Mouse (Mus musculus): Measurements from ENCODE around the gene AI413582. TPM values are rescaled to one million over a fixed set of nuclear protein-coding genes. Genes with fewer than 3 reads are reported as not detected.
A peak's percentile ranks its signal among the peaks of the same experiment; 100 is the strongest.

Gene AI413582
- total RNA-seq, 1 experiment from 2014 or later: 14.5 TPM

GRCm38 (mm10) chr17:27586661-27587060 lies 21.1 kb upstream of the AI413582 start:
- ATAC-seq (replicated peaks in 1 of 2; ENCODE audit: insufficient read depth in 1 of 2, low FRiP score in 2 of 2, low TSS enrichment in 1 of 2, low read depth in 1 of 2, poor library complexity in 2 of 2, severe bottlenecking in 2 of 2): no peak

DNA sequence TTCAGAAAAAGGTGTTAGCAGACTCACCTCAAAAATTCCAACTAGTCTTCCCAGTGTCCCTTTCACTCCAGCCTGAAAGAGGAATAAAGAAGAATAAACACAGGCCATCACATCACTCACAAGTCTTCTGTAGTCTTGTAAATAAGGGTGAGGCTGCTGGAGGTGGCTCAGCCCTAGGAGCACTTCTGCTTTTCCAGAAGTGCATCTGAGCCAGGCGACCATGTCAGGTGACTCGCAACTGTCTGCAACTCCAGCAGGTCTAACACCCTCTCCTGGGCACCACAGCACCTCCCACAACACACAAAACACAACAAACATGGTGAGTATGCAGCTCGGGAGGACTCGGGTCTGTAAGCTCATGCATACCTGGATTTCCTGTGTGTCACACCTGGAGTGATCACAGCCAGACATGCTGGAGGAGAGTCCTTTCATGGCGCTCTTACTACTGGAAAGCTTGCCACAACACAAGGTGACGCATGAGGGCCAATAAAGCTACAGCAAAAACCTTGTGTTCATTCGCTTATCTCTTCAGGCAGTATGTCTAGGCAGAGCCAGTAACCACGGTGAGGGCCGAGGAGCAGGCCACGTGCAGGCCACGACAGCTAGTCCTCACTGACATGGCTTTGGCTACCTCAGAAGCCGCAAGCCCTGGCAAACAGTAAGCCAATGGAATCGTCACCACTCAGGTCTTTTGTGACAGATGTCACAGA lies 17.8 kb upstream of the AI413582 start:
- 0 out of 4 replicates have a peak, but pooled peaks of 1 of the 2 experiments have one; percentile 18 for ATAC-seq (replicated peaks in 1 of 2; ENCODE audit: insufficient read depth in 1 of 2, low FRiP score in 2 of 2, low TSS enrichment in 1 of 2, low read depth in 1 of 2, poor library complexity in 2 of 2, severe bottlenecking in 2 of 2)

- ATAC-seq (replicated peaks in 1 of 2; ENCODE audit: insufficient read depth in 1 of 2, low FRiP score in 2 of 2, low TSS enrichment in 1 of 2, low read depth in 1 of 2, poor library complexity in 2 of 2, severe bottlenecking in 2 of 2): no peak
Observed at GRCm38 (mm10) chr17:27580392-27581068, 15.0 kb upstream of the AI413582 start.

DNA sequence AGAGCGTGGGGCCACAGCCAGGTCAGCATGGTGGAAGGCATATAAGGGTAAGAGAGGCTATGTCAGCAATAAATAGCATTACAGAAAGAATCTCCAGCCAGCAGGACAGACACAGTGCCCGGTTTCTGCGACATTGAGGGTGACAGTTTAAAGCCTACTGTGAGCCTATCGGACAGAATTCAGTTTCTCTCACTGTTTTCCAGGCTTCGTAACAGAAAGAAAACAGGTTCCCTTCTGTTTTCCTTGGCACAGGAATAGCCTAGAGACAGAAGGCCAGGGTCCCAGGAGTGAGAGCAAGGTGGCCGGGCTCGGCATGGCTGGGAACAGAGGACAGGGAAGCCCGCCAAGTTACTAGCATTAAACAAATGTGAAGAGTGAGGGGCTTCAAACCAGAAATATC lies 14.3 kb upstream of the AI413582 start:
- ATAC-seq (replicated peaks in 1 of 2; ENCODE audit: insufficient read depth in 1 of 2, low FRiP score in 2 of 2, low TSS enrichment in 1 of 2, low read depth in 1 of 2, poor library complexity in 2 of 2, severe bottlenecking in 2 of 2): no peak

DNA sequence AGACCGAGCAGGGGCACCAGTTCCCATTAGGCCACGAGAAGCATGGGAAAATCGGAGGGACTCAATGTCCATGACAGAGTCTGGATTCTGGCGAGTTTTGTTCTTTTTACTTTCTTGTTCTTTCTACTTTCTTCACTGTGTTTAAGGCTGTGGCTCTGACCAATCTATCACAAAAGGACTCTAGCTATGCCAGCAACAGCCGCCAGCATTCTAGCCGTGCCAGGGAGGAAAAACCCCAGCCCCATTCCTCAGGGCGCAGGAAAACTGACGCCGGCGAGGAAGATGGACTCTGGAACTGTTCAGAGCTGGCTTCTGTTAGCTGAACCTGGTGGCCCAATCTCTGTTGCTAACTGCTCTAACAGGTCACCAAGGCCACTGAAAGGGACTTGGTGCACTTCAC lies 12.9 kb upstream of the AI413582 start:
- no peak for ATAC-seq (replicated peaks in 1 of 2; ENCODE audit: insufficient read depth in 1 of 2, low FRiP score in 2 of 2, low TSS enrichment in 1 of 2, low read depth in 1 of 2, poor library complexity in 2 of 2, severe bottlenecking in 2 of 2)

DNA sequence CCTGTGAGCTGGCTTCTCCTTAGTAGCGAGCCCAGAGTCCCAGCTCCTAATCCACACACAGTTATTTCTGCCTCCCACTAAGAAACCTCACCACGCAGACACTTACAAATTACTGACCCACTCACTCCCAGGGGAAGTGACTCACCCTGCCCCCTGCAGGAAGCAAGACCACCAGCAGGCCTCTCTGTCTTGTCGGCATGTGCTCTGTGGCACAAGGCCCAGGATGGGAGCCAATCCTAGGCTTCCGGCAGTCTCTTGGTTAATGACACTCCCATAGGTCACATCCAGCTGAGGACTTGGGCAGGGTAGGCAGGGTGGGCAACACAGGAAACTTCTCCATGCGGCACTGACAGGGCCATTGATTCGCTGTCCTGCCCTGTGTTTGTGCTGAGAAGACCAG lies 11.9 kb upstream of the AI413582 start:
- ATAC-seq (replicated peaks in 1 of 2; ENCODE audit: insufficient read depth in 1 of 2, low FRiP score in 2 of 2, low TSS enrichment in 1 of 2, low read depth in 1 of 2, poor library complexity in 2 of 2, severe bottlenecking in 2 of 2): no peak

- no peak for ATAC-seq (replicated peaks in 1 of 2; ENCODE audit: insufficient read depth in 1 of 2, low FRiP score in 2 of 2, low TSS enrichment in 1 of 2, low read depth in 1 of 2, poor library complexity in 2 of 2, severe bottlenecking in 2 of 2)
Observed at GRCm38 (mm10) chr17:27576056-27576455, 10.5 kb upstream of the AI413582 start.

DNA sequence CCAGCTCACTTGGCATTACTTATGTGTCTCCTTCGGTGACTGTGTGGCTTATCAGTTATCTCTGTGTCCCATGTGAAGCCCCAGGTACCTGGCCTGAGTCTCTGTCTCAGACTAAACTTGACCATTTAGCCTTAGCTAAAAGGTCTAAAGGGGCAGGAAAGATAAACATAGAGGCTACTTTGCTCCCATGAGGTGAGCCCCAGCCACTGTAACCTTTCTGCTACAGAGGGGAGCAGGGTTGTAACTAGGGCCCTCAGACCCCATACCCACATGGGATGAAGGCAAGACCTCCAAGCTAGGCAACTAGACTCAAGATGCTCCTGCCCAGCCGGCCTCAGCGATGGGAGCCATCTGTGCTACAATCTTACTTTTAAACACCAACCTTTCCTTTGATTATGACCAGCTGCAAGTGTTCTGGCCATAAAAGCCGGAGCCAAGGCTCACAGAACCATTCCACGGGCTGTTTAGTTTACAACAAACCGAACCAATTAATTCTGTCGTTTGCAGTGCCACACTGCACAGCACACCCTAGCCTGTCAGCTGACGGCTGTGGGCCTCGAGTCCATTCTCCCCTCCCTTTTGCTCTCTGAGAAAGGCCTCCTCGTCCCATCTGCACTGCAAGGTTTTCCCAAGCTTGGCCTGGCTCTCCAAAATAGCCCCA lies 9.7 kb upstream of the AI413582 start:
- no peak for ATAC-seq (replicated peaks in 1 of 2; ENCODE audit: insufficient read depth in 1 of 2, low FRiP score in 2 of 2, low TSS enrichment in 1 of 2, low read depth in 1 of 2, poor library complexity in 2 of 2, severe bottlenecking in 2 of 2)

- peak; percentile 49 to 65; a peak in 3 of 4 replicates for ATAC-seq (replicated peaks in 1 of 2; ENCODE audit: insufficient read depth in 1 of 2, low FRiP score in 2 of 2, low TSS enrichment in 1 of 2, low read depth in 1 of 2, poor library complexity in 2 of 2, severe bottlenecking in 2 of 2)
Observed at GRCm38 (mm10) chr17:27574470-27575115, 9.0 kb upstream of the AI413582 start.

GRCm38 (mm10) chr17:27573772-27574320 lies 8.3 kb upstream of the AI413582 start:
- no peak for ATAC-seq (replicated peaks in 1 of 2; ENCODE audit: insufficient read depth in 1 of 2, low FRiP score in 2 of 2, low TSS enrichment in 1 of 2, low read depth in 1 of 2, poor library complexity in 2 of 2, severe bottlenecking in 2 of 2)

GRCm38 (mm10) chr17:27571315-27571714 lies 5.8 kb upstream of the AI413582 start:
- no peak for ATAC-seq (replicated peaks in 1 of 2; ENCODE audit: insufficient read depth in 1 of 2, low FRiP score in 2 of 2, low TSS enrichment in 1 of 2, low read depth in 1 of 2, poor library complexity in 2 of 2, severe bottlenecking in 2 of 2)

DNA sequence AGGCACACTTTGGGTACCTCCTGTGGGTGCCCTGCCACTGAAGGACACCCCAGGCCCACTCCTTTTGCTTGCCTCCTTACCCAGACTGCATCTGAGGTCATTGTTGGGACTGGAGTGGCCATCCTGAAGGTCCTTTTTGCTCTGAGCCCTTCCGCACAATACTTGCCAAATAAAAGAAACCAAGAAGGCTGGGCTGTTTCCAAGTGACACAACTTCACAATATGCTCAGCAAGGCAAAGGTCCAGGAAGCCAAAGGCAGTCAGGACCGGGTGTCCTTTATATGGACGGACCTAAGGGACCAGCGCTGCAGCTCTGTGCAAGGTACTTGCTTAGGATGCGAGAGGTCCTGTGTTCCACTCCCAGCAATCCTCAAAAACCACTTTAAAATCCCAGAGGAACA lies 2.7 kb upstream of the AI413582 start:
- ATAC-seq (replicated peaks in 1 of 2; ENCODE audit: insufficient read depth in 1 of 2, low FRiP score in 2 of 2, low TSS enrichment in 1 of 2, low read depth in 1 of 2, poor library complexity in 2 of 2, severe bottlenecking in 2 of 2): no peak

GRCm38 (mm10) chr17:27565942-27566267 lies 349 bp upstream of the AI413582 start:
- ATAC-seq (replicated peaks in 1 of 2; ENCODE audit: insufficient read depth in 1 of 2, low FRiP score in 2 of 2, low TSS enrichment in 1 of 2, low read depth in 1 of 2, poor library complexity in 2 of 2, severe bottlenecking in 2 of 2): 0 out of 4 replicates have a peak, but pooled peaks of 1 of the 2 experiments have one; percentile 12

DNA sequence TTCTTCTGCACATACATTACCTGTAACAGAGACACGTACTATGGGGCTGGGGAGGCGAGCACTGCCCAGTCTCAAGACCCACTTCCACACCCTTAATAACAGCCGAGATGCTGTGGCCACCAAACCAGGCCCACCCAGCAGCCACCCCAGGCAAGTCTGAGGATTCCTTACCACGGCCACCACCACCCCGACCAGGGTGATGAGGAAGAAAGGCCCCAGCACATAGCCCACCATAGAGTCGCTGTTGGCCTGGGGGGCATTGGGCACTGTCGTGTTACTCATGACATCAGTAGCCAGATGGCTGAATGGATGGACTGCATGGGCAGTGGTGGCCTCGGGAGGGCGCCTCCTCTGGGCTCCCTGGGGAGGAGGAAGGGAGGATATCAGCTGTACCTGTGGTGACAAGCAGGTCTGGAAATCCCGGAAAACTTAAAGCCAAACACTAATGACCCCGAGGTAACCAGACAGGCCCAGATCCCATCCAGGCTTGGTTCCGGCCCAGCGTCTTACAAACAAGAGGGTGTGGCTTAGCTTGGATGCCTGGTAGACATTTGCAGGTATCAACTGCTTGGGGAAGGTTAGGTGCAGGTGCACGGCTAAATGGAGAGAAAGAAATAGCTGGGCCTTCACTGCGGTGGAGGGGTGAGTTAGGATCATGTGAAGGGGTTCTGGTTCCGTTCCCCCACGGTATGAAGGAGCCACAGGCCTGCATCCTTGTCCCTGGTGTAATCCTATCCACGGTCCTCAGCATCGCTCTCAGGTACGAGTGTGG lies 979 bp downstream of the AI413582 start:
- no peak for ATAC-seq (replicated peaks in 1 of 2; ENCODE audit: insufficient read depth in 1 of 2, low FRiP score in 2 of 2, low TSS enrichment in 1 of 2, low read depth in 1 of 2, poor library complexity in 2 of 2, severe bottlenecking in 2 of 2)

- ATAC-seq (replicated peaks in 1 of 2; ENCODE audit: insufficient read depth in 1 of 2, low FRiP score in 2 of 2, low TSS enrichment in 1 of 2, low read depth in 1 of 2, poor library complexity in 2 of 2, severe bottlenecking in 2 of 2): no peak
Observed at GRCm38 (mm10) chr17:27563771-27564244, 1.7 kb downstream of the AI413582 start.

DNA sequence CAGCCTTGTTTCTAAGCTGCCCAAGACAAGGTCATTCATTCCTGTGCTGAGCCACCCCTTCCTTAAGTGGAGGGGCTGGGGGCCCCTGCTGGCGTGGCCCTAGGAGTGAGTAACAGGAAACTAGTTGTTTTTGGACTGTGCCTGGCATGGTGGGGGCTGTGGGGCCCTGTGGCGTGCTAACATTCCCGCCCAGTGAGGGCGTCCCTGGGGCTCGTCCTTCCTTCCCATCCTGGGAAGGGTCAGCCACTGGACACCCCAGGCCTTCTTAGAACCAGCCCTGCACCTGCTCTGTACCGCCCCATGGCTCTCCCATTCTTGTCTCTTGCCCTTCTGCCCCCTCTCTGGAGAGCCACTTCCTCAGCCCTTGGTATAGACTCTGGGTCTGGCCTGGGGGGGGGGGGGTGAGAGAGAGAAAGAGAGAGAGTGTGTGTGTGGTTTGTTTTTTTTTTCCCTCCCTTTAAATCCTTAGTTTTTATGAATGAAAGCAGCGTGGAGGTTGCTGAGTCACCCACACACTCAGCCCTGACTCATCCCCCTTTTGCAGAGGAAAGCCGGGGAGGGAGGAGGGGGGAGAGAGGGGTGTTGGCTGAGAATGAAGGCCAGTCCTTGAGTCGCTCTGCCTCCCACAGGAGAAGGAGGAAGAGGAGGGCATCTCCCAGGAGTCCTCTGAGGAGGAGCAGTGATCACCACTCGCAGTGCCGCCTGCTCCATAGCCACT lies 3.6 kb downstream of the AI413582 start:
- ATAC-seq (replicated peaks in 1 of 2; ENCODE audit: insufficient read depth in 1 of 2, low FRiP score in 2 of 2, low TSS enrichment in 1 of 2, low read depth in 1 of 2, poor library complexity in 2 of 2, severe bottlenecking in 2 of 2): peak in 1 of 2 experiments; percentile 4; a peak in 1 of 4 replicates
